Comparison of ENCODE assay signal across 18 mouse cellular contexts in the genomic region with DNA sequence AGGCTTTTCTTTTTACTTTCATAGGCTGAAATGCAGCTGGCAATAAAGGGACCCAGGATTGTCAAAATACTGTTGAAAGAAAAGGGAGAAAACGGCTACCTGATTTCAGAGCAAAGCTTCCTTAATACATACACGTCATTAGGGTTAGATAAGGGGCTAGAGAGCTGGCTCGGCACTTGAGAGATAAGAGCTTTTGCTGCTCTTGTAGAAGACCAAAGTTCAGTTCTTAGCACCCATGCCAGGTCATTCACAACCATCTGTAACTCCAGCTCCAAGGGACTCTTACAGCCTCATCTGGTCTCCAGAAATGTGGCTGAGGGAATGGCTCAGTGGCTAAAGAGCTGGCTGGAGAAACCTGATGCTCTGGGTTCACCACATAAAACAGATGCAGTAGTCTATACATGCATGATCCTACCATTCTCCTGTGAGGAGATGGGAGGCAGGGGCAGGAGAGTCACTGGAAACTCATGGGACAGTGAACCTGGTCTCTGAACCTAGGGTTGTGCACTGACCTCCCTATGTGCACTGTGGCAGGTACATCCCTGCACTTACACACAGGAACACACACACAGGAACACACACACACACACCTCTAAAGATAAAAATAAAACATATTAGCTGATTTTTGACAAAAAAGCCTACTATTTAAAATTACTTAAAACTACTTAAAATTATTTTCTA.
"Had no signal": no experiment of that assay in that cellular context is flagged by ENCODE, and none has a peak within 500 bp of the region (broad histone marks: within the 10 kb centered on the region; RNA-seq: fewer than 3 reads in every experiment).

No protein-coding gene starts in this region.

- H3K9me3 ChIP-seq: kidney, embryonic 15.5 days; midbrain, embryonic 12.5 days; midbrain, embryonic 15.5 days; neural tube, embryonic 12.5 days; neural tube, embryonic 15.5 days; stomach, embryonic 15.5 days had no signal

- ATAC-seq: midbrain, embryonic 15.5 days had no signal

- H3K4me1 ChIP-seq: kidney, embryonic 15.5 days; midbrain, embryonic 12.5 days; midbrain, embryonic 15.5 days; neural tube, embryonic 12.5 days; neural tube, embryonic 15.5 days; stomach, embryonic 15.5 days had no signal

- H3K27me3 ChIP-seq: kidney, embryonic 15.5 days; midbrain, embryonic 12.5 days; midbrain, embryonic 15.5 days; neural tube, embryonic 12.5 days; neural tube, embryonic 15.5 days; stomach, embryonic 15.5 days had no signal

- H3K9ac ChIP-seq: kidney, embryonic 15.5 days; liver, embryonic 14.5 days; midbrain, embryonic 12.5 days; midbrain, embryonic 15.5 days; neural tube, embryonic 12.5 days; neural tube, embryonic 15.5 days; stomach, embryonic 15.5 days had no signal

- H3K4me3 ChIP-seq: kidney, embryonic 15.5 days; midbrain, embryonic 12.5 days; midbrain, embryonic 15.5 days; neural tube, embryonic 12.5 days; neural tube, embryonic 15.5 days; stomach, embryonic 15.5 days had no signal

- DNase-seq: kidney, adult 11 months; kidney, adult 8-10 months; kidney, postnatal 10 days; kidney, postnatal 36 days; lung, adult 2 months; lung, postnatal 14 days; lung, postnatal 4 days; thymus, adult 2 months; thymus, postnatal 14 days; thymus, postnatal 4 days had no signal

- H3K36me3 ChIP-seq: kidney, embryonic 15.5 days; midbrain, embryonic 12.5 days; midbrain, embryonic 15.5 days; neural tube, embryonic 12.5 days; neural tube, embryonic 15.5 days; stomach, embryonic 15.5 days had no signal

- H3K4me2 ChIP-seq: kidney, embryonic 15.5 days; liver, embryonic 11.5 days; midbrain, embryonic 12.5 days; midbrain, embryonic 15.5 days; neural tube, embryonic 12.5 days; neural tube, embryonic 15.5 days; stomach, embryonic 15.5 days had no signal

- H3K27ac ChIP-seq: kidney, embryonic 15.5 days; liver, embryonic 14.5 days; midbrain, embryonic 12.5 days; midbrain, embryonic 15.5 days; neural tube, embryonic 12.5 days; neural tube, embryonic 15.5 days; stomach, embryonic 15.5 days had no signal
